In the genomic region with DNA sequence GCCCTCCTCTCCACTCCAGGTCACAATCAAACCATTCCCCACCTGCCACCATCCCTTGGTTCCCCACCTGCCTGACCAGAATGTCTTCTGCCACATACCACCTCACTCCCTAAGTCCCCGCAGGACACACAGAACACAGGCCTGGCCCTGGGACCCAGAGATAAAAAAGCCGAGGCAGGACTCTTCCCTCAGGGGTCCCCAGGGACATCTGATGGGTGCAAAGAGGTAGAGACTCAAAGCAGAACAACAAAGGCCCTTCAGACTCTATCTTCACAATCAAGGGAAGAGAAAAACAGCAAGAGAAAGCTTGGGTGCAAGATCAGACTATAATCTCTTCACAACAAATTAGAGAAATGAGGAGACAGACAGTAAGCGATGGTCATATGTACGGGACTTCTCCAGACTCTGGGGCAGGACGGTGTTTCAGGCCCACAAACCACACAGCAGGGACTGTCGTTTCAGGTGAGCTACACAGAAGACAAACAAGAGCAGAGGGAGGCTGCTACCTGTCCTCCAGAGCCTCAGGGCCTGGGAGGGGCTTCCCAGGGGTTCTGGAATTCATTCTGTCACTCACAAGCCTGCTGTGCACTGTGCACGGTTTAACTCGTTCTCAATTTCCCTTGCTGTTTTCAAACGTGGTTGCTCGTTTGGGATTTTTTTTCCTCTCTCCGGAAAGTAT, we compare ENCODE assay signal across 8 mouse cellular contexts. TPM values are rescaled to one million over a fixed set of nuclear protein-coding genes. Genes with fewer than 3 reads are reported as not detected.
DNase-seq lines count a peak whose midpoint lies in the region; ATAC-seq and TF ChIP-seq lines count a peak whose summit lies in the region.

No protein-coding gene starts in this region.

- no peaks in the 10 kb centered on the region for H3K9me3 ChIP-seq in forebrain, embryonic 13.5 days (replicated peaks)
- no peaks in the 10 kb centered on the region for H3K9me3 ChIP-seq in limb, embryonic 15.5 days
- H3K9me3 ChIP-seq in stomach, embryonic 16.5 days (replicated peaks; ENCODE audit: control insufficient read depth, low read length): no peaks in the 10 kb centered on the region

- DNase-seq in spleen, adult 2 months (ENCODE audit: low read depth in 1 of 2, low spot score in 2 of 2): peak in 1 of 2 experiments; percentile 41
- DNase-seq in spleen, postnatal 4 days (ENCODE audit: low spot score in 2 of 2): no peak
- no peak for DNase-seq in cerebellum, postnatal 14 days
- no peak for DNase-seq in adrenal gland, postnatal 25 days

- no peak for TF ChIP-seq POLR2A in spleen, adult 2 months (IDR thresholded peaks at IDR 0.05; ENCODE audit: low read depth, low read length)

- peak overlapping the region; percentile 60; the same call in 1 of the 2 replicates for H3K4me3 ChIP-seq in spleen, adult 2 months (ENCODE audit: extremely low read depth, insufficient read depth, insufficient read length)
- H3K4me3 ChIP-seq in forebrain, embryonic 13.5 days: peak overlapping the region; percentile 62
- peak overlapping the region; percentile 54 for H3K4me3 ChIP-seq in limb, embryonic 15.5 days
- peak overlapping the region; percentile 62 for H3K4me3 ChIP-seq in stomach, embryonic 16.5 days (replicated peaks; ENCODE audit: low read length)

- peak overlapping the region; percentile 100 for H3K4me2 ChIP-seq in forebrain, embryonic 13.5 days
- H3K4me2 ChIP-seq in limb, embryonic 15.5 days: peak overlapping the region; percentile 98
- H3K4me2 ChIP-seq in stomach, embryonic 16.5 days (ENCODE audit: low read depth, low read length): peak overlapping the region; percentile 100

- H3K4me1 ChIP-seq in spleen, adult 2 months (ENCODE audit: control insufficient read depth, insufficient read depth, insufficient read length): peaks cover 11% of the 10 kb centered on the region; the same call in 1 of the 2 replicates
- peaks cover 26% of the 10 kb centered on the region for H3K4me1 ChIP-seq in forebrain, embryonic 13.5 days
- H3K4me1 ChIP-seq in limb, embryonic 15.5 days: peaks cover 34% of the 10 kb centered on the region
- H3K4me1 ChIP-seq in stomach, embryonic 16.5 days (ENCODE audit: control insufficient read depth, insufficient read depth, low read length): peaks cover 12% of the 10 kb centered on the region

- H3K27me3 ChIP-seq in spleen, adult 2 months (ENCODE audit: control insufficient read depth, insufficient read depth, low read length): peaks cover 8% of the 10 kb centered on the region; the same call in 1 of the 2 replicates
- peaks cover 66% of the 10 kb centered on the region for H3K27me3 ChIP-seq in forebrain, embryonic 13.5 days
- H3K27me3 ChIP-seq in limb, embryonic 15.5 days: peaks cover 65% of the 10 kb centered on the region
- H3K27me3 ChIP-seq in stomach, embryonic 16.5 days (ENCODE audit: control insufficient read depth, insufficient read depth, low read length): peaks cover 37% of the 10 kb centered on the region

- 28% methylated on average over 11 of the region's 11 CpGs for WGBS in spleen, adult 2 months
- 21% methylated on average over 11 of the region's 11 CpGs for whole genome bisulfite sequencing in forebrain, embryonic 13.5 days
- 23% methylated on average over 11 of the region's 11 CpGs for WGBS in limb, embryonic 15.5 days
- WGBS in stomach, embryonic 16.5 days: 37% methylated on average over 11 of the region's 11 CpGs

- TF ChIP-seq CTCF in spleen, adult 2 months (IDR thresholded peaks at IDR 0.05; ENCODE audit: extremely low read depth, insufficient read depth, insufficient read length, insufficient replicate concordance): no peak

- H3K9ac ChIP-seq in forebrain, embryonic 13.5 days: no peak overlapping the region
- H3K9ac ChIP-seq in limb, embryonic 15.5 days: no peak overlapping the region
- no peak overlapping the region for H3K9ac ChIP-seq in stomach, embryonic 16.5 days (ENCODE audit: low read length)

- ATAC-seq in forebrain, embryonic 13.5 days: no peak
- no peak for ATAC-seq in limb, embryonic 15.5 days (ENCODE audit: insufficient number of reproducible peaks, low FRiP score, low TSS enrichment, low read depth)
- ATAC-seq in stomach, embryonic 16.5 days (ENCODE audit: insufficient read depth, low FRiP score): no peak
- ATAC-seq in activated CD4-positive, CD25-positive, alpha-beta regulatory T cell, adult 4 months: no peak

- no peak overlapping the region for H3K27ac ChIP-seq in spleen, adult 2 months (ENCODE audit: insufficient read depth, low read length)
- no peak overlapping the region for H3K27ac ChIP-seq in forebrain, embryonic 13.5 days
- H3K27ac ChIP-seq in limb, embryonic 15.5 days: no peak overlapping the region
- no peak overlapping the region for H3K27ac ChIP-seq in stomach, embryonic 16.5 days (ENCODE audit: low read length)

- no peaks in the 10 kb centered on the region for H3K36me3 ChIP-seq in spleen, adult 2 months (ENCODE audit: control insufficient read depth, insufficient read depth, low read length)
- H3K36me3 ChIP-seq in forebrain, embryonic 13.5 days (ENCODE audit: poor library complexity, severe bottlenecking): no peaks in the 10 kb centered on the region
- no peaks in the 10 kb centered on the region for H3K36me3 ChIP-seq in limb, embryonic 15.5 days
- no peaks in the 10 kb centered on the region for H3K36me3 ChIP-seq in stomach, embryonic 16.5 days (ENCODE audit: control insufficient read depth, insufficient read depth, low read length)

RNA-seq across cellular contexts. Expression of a gene that starts 2.3 kb away (rescaled TPM):
- 3.7 and 8.1 TPM in 2 replicates for polyA plus RNA-seq in spleen, adult 2 months (2012; rRNA removed)
- 0.34 and 0.42 TPM in 2 replicates for polyA plus RNA-seq in forebrain, embryonic 13.5 days (2015; fragmentation: Nextera tagmentation; extraction: Ambion mirVana)
- polyA plus RNA-seq in limb, embryonic 15.5 days (2015; fragmentation: Nextera tagmentation; extraction: Ambion mirVana): 0.57 and 0.61 TPM in 2 replicates
- 0.46 and 0.69 TPM in 2 replicates for polyA plus RNA-seq in stomach, embryonic 16.5 days (2015; fragmentation: Nextera tagmentation; extraction: Ambion mirVana)
- polyA plus RNA-seq in activated CD4-positive, CD25-positive, alpha-beta regulatory T cell, adult 4 months (2017; shearing (Covaris generic)): under 1 TPM in 1 of 2 experiments, not detected in 1; 0.71 TPM
- 0.82 and 1.5 TPM in 2 replicates for total RNA-seq in adrenal gland, postnatal 25 days (2021)
